In genomic region chr12:102698089-102698684, GRCm38 (mm10) we compare ENCODE assay signal across 9 mouse cellular contexts. TPM values are rescaled to one million over a fixed set of nuclear protein-coding genes. Genes with fewer than 3 reads are reported as not detected.
A peak's percentile ranks its signal among the peaks of the same experiment; 100 is the strongest.
DNase-seq lines count a peak whose midpoint lies in the region; ATAC-seq lines count a peak whose summit lies in the region.
"Had no signal": no experiment of that assay in that cellular context is flagged by ENCODE, and none has a peak within 500 bp of the region (broad histone marks: within the 10 kb centered on the region; RNA-seq: fewer than 3 reads in every experiment).

No protein-coding gene starts in this region.

- peak; percentile 16; the same call in 1 of the 2 replicates for ATAC-seq in kidney, embryonic 15.5 days (replicated peaks; ENCODE audit: low FRiP score)
- no peak for ATAC-seq in embryonic facial prominence, embryonic 12.5 days (ENCODE audit: insufficient number of reproducible peaks, insufficient read depth, low FRiP score, low TSS enrichment)
- ATAC-seq in limb, embryonic 12.5 days (ENCODE audit: insufficient number of reproducible peaks, insufficient read depth, low FRiP score, low TSS enrichment, low read depth), result no peak

- 0 out of 2 replicates have a peak overlapping the region, but pooled peaks have one; percentile 10 for H3K9ac ChIP-seq in kidney, embryonic 15.5 days
- H3K9ac ChIP-seq in embryonic facial prominence, embryonic 12.5 days, result no peak overlapping the region
- peak overlapping the region; percentile 44; the same call in 1 of the 2 replicates for H3K9ac ChIP-seq in limb, embryonic 12.5 days (replicated peaks)

- H3K4me1 ChIP-seq in kidney, embryonic 15.5 days, result peaks cover 82% of the 10 kb centered on the region
- H3K4me1 ChIP-seq in embryonic facial prominence, embryonic 12.5 days, result peaks cover 50% of the 10 kb centered on the region
- H3K4me1 ChIP-seq in limb, embryonic 12.5 days (replicated peaks), result peaks cover 51% of the 10 kb centered on the region

- H3K9me3 ChIP-seq in kidney, embryonic 15.5 days (replicated peaks), result no peaks in the 10 kb centered on the region
- H3K9me3 ChIP-seq in embryonic facial prominence, embryonic 12.5 days, result no peaks in the 10 kb centered on the region
- no peaks in the 10 kb centered on the region for H3K9me3 ChIP-seq in limb, embryonic 12.5 days

- H3K4me2 ChIP-seq in kidney, embryonic 15.5 days, result no peak overlapping the region
- no peak overlapping the region for H3K4me2 ChIP-seq in embryonic facial prominence, embryonic 12.5 days (replicated peaks)
- H3K4me2 ChIP-seq in limb, embryonic 12.5 days, result no peak overlapping the region

- no peaks in the 10 kb centered on the region for H3K36me3 ChIP-seq in kidney, embryonic 15.5 days
- H3K36me3 ChIP-seq in embryonic facial prominence, embryonic 12.5 days, result no peaks in the 10 kb centered on the region
- H3K36me3 ChIP-seq in limb, embryonic 12.5 days, result no peaks in the 10 kb centered on the region

- 0 out of 2 replicates have a peak overlapping the region, but pooled peaks have one; percentile 0 for H3K27ac ChIP-seq in kidney, embryonic 15.5 days
- peak overlapping the region; percentile 77 for H3K27ac ChIP-seq in embryonic facial prominence, embryonic 12.5 days
- peak overlapping the region; percentile 62; the same call in 1 of the 2 replicates for H3K27ac ChIP-seq in limb, embryonic 12.5 days

- 35% methylated on average over 1 of the region's 1 CpGs for WGBS in kidney, embryonic 15.5 days
- 50% methylated on average over 1 of the region's 1 CpGs for WGBS in embryonic facial prominence, embryonic 12.5 days
- 18% methylated on average over 1 of the region's 1 CpGs for WGBS in limb, embryonic 12.5 days

- H3K4me3 ChIP-seq in kidney, embryonic 15.5 days (replicated peaks), result no peak overlapping the region
- H3K4me3 ChIP-seq in embryonic facial prominence, embryonic 12.5 days, result no peak overlapping the region
- H3K4me3 ChIP-seq in limb, embryonic 12.5 days (replicated peaks), result no peak overlapping the region

- H3K27me3 ChIP-seq in kidney, embryonic 15.5 days, result no peaks in the 10 kb centered on the region
- no peaks in the 10 kb centered on the region for H3K27me3 ChIP-seq in embryonic facial prominence, embryonic 12.5 days
- H3K27me3 ChIP-seq in limb, embryonic 12.5 days, result 0 out of 2 replicates have a peak, but pooled peaks cover under 1% of the 10 kb centered on the region

- DNase-seq in kidney, adult 8-10 months, result no peak
- peak; percentile 68 for DNase-seq in retina, postnatal 1 day
- DNase-seq in lung, postnatal 36 days, result no peak
- no peak for DNase-seq in urinary bladder, postnatal 4 days (ENCODE audit: low spot score in 2 of 2)
- no peak for DNase-seq in layer of hippocampus, postnatal 25 days (ENCODE audit: extremely low spot score in 1 of 2, low spot score in 1 of 2)

RNA-seq across cellular contexts. Expression of gene Itpk1, which starts 6.5 kb away (rescaled TPM):
- 18.9 and 20.8 TPM in 2 replicates for polyA plus RNA-seq in kidney, embryonic 15.5 days (2015; fragmentation: Nextera tagmentation; extraction: Ambion mirVana)
- polyA plus RNA-seq in embryonic facial prominence, embryonic 12.5 days (2016; fragmentation: Nextera tagmentation; extraction: Ambion mirVana), result 12.0 and 15.0 TPM in 2 replicates
- 8.9 and 9.8 TPM in 2 replicates for polyA plus RNA-seq in limb, embryonic 12.5 days (2016; fragmentation: Nextera tagmentation; extraction: Ambion mirVana)
- total RNA-seq in layer of hippocampus, postnatal 25 days (2021), result 10 to 100 TPM; 56.4 to 66.2 TPM

RNA-seq across cellular contexts. Expression of gene Moap1, which starts 45.3 kb away (rescaled TPM):
- 24.5 and 25.4 TPM in 2 replicates for polyA plus RNA-seq in kidney, embryonic 15.5 days (2015; fragmentation: Nextera tagmentation; extraction: Ambion mirVana)
- 30.4 and 32.6 TPM in 2 replicates for polyA plus RNA-seq in embryonic facial prominence, embryonic 12.5 days (2016; fragmentation: Nextera tagmentation; extraction: Ambion mirVana)
- polyA plus RNA-seq in limb, embryonic 12.5 days (2016; fragmentation: Nextera tagmentation; extraction: Ambion mirVana), result 26.0 and 34.1 TPM in 2 replicates
- 10 to 100 TPM; 25.2 to 26.3 TPM for total RNA-seq in layer of hippocampus, postnatal 25 days (2021)

RNA-seq across cellular contexts. Expression of gene Tmem251, which starts 45.4 kb away (rescaled TPM):
- polyA plus RNA-seq in kidney, embryonic 15.5 days (2015; fragmentation: Nextera tagmentation; extraction: Ambion mirVana), result 10.0 and 10.8 TPM in 2 replicates
- 10.4 and 11.0 TPM in 2 replicates for polyA plus RNA-seq in embryonic facial prominence, embryonic 12.5 days (2016; fragmentation: Nextera tagmentation; extraction: Ambion mirVana)
- polyA plus RNA-seq in limb, embryonic 12.5 days (2016; fragmentation: Nextera tagmentation; extraction: Ambion mirVana), result 11.1 and 11.5 TPM in 2 replicates
- 1 to 10 TPM; 4.8 to 5.4 TPM for total RNA-seq in layer of hippocampus, postnatal 25 days (2021)

RNA-seq across cellular contexts. Expression of gene Gm28051, which starts 59.4 kb away (rescaled TPM):
- not detected in 2 replicates for polyA plus RNA-seq in kidney, embryonic 15.5 days (2015; fragmentation: Nextera tagmentation; extraction: Ambion mirVana)
- polyA plus RNA-seq in embryonic facial prominence, embryonic 12.5 days (2016; fragmentation: Nextera tagmentation; extraction: Ambion mirVana), result not detected in 2 replicates
- not detected in 2 replicates for polyA plus RNA-seq in limb, embryonic 12.5 days (2016; fragmentation: Nextera tagmentation; extraction: Ambion mirVana)
- not detected for total RNA-seq in layer of hippocampus, postnatal 25 days (2021)
- polyA plus RNA-seq: intestine, embryonic 14.5 days had no signal

RNA-seq across cellular contexts. Expression of gene Gon7, which starts 59.4 kb away (rescaled TPM):
- 33.7 and 38.7 TPM in 2 replicates for polyA plus RNA-seq in kidney, embryonic 15.5 days (2015; fragmentation: Nextera tagmentation; extraction: Ambion mirVana)
- 35.3 and 42.2 TPM in 2 replicates for polyA plus RNA-seq in embryonic facial prominence, embryonic 12.5 days (2016; fragmentation: Nextera tagmentation; extraction: Ambion mirVana)
- 39.9 and 46.3 TPM in 2 replicates for polyA plus RNA-seq in limb, embryonic 12.5 days (2016; fragmentation: Nextera tagmentation; extraction: Ambion mirVana)
- total RNA-seq in layer of hippocampus, postnatal 25 days (2021), result 10 to 100 TPM; 13.6 to 15.7 TPM

Comparison
In these comparisons a context has a peak if more than half of its experiments do, and no peak if none do; other contexts are left out.
1. H3K27ac ChIP-seq: peak in every context shown above with its lines; median percentile 77 in embryonic facial prominence, embryonic 12.5 days; 62 in limb, embryonic 12.5 days; 0 in kidney, embryonic 15.5 days.